Mouse (Mus musculus) forebrain, embryonic 12.5 days (tissue): ENCODE results near the gene Evi2a. TPM values are rescaled to one million over a fixed set of nuclear protein-coding genes. Genes with fewer than 3 reads are reported as not detected.

Source experiments
- ATAC-seq: fragments of 200-750 bp; cut with Nextera tagmentation; 2 replicates; pipeline ENCODE4 v1.8.0; 2017; ENCODE audit warnings: moderate TSS enrichment; ENCODE audit not compliant: low FRiP score
- H3K27ac ChIP-seq: fragments of 300-500 bp; sonication (generic); 2 replicates; pipeline ENCODE4 v1.5.1; 2016; ENCODE audit warnings: mild to moderate bottlenecking
- H3K27me3 ChIP-seq: fragments of 300-500 bp; sonication (generic); 2 replicates; pipeline ENCODE4 v1.6.1; 2016; ENCODE audit warnings: mild to moderate bottlenecking
- H3K36me3 ChIP-seq: fragments of 300-500 bp; sonication (generic); replicated peaks from 2 replicates; pipeline ENCODE4 v1.6.1; 2016; ENCODE audit warnings: mild to moderate bottlenecking
- H3K4me1 ChIP-seq: fragments of 300-500 bp; sonication (generic); 2 replicates; pipeline ENCODE4 v1.6.1; 2016
- H3K4me2 ChIP-seq: fragments of 300-500 bp; sonication (generic); 2 replicates; pipeline ENCODE4 v1.6.1; 2016; ENCODE audit warnings: mild to moderate bottlenecking, moderate library complexity
- H3K4me3 ChIP-seq: fragments of 300-500 bp; sonication (generic); replicated peaks from 2 replicates; pipeline ENCODE4 v1.5.1; 2016; ENCODE audit warnings: mild to moderate bottlenecking
- H3K9ac ChIP-seq: fragments of 300-500 bp; sonication (generic); 2 replicates; pipeline ENCODE4 v1.6.1; 2016; ENCODE audit warnings: mild to moderate bottlenecking
- H3K9me3 ChIP-seq: fragments of 300-500 bp; sonication (generic); 2 replicates; pipeline ENCODE4 v1.6.1; 2016
- WGBS: fragments of 180-500 bp; shearing (Covaris S2); methylation state at CpG from one replicate; pipeline ENCODE4 v1.1.7; 2016; 5-methylcytosine and 5-hydroxymethylcytosine counted together
- polyA plus RNA-seq: library from polyadenylated mRNA; unstranded; fragments of >200 nt; fragmentation: Nextera tagmentation; extraction: Ambion mirVana; gene quantifications from 2 replicates; pipeline ENCODE4 v1.2.1, GENCODE M21; 2016

Evi2a gene
- polyA plus RNA-seq, 1 experiment from 2014 or later: 3.0 TPM

GRCm38 (mm10) chr11:79522944-79523343 is 7.5 kb downstream of the Evi2a start:
- Histone ChIP-seq H3K9ac (no peak overlapping the region), H3K4me2 (no peak overlapping the region), H3K4me1 (no peaks in the 10 kb centered on the region), H3K27me3 (no peaks in the 10 kb centered on the region), H3K36me3 (0 out of 2 replicates have a peak, but pooled peaks cover 4% of the 10 kb centered on the region), H3K4me3 (no peak overlapping the region), H3K27ac (no peak overlapping the region), H3K9me3 (no peaks in the 10 kb centered on the region)
- 82% methylated on average over 1 of the region's 1 CpGs for WGBS
- no peak for ATAC-seq

GRCm38 (mm10) chr11:79521930-79522329 is 8.5 kb downstream of the Evi2a start:
- no peaks in the 10 kb centered on the region for H3K27me3 ChIP-seq
- H3K9me3 ChIP-seq: no peaks in the 10 kb centered on the region
- H3K4me3 ChIP-seq: no peak overlapping the region
- no peak overlapping the region for H3K4me2 ChIP-seq
- ATAC-seq: no peak
- H3K4me1 ChIP-seq: no peaks in the 10 kb centered on the region
- 0 out of 2 replicates have a peak, but pooled peaks cover 4% of the 10 kb centered on the region for H3K36me3 ChIP-seq
- no peak overlapping the region for H3K27ac ChIP-seq
- no peak overlapping the region for H3K9ac ChIP-seq

- no peak for ATAC-seq
Observed at GRCm38 (mm10) chr11:79520772-79521171, 9.6 kb downstream of the Evi2a start.

GRCm38 (mm10) chr11:79519878-79520291 is 10.5 kb downstream of the Evi2a start:
- Histone ChIP-seq H3K9ac (no peak overlapping the region), H3K9me3 (no peaks in the 10 kb centered on the region), H3K27ac (no peak overlapping the region), H3K27me3 (no peaks in the 10 kb centered on the region), H3K4me1 (no peaks in the 10 kb centered on the region), H3K4me2 (no peak overlapping the region), H3K36me3 (0 out of 2 replicates have a peak, but pooled peaks cover 4% of the 10 kb centered on the region), H3K4me3 (no peak overlapping the region)
- no peak for ATAC-seq
- 76% methylated on average over 1 of the region's 1 CpGs for WGBS

More at GRCm38 (mm10) chr11:79520772-79521171, 9.6 kb downstream of the Evi2a start:
- no peak overlapping the region for H3K9ac ChIP-seq
- no peak overlapping the region for H3K27ac ChIP-seq
- no peaks in the 10 kb centered on the region for H3K27me3 ChIP-seq
- no peaks in the 10 kb centered on the region for H3K9me3 ChIP-seq
- no peak overlapping the region for H3K4me2 ChIP-seq
- no peaks in the 10 kb centered on the region for H3K4me1 ChIP-seq
- H3K36me3 ChIP-seq: 0 out of 2 replicates have a peak, but pooled peaks cover 4% of the 10 kb centered on the region
- no peak overlapping the region for H3K4me3 ChIP-seq

GRCm38 (mm10) chr11:79519299-79519698 is 11.1 kb downstream of the Evi2a start:
- H3K36me3 ChIP-seq: no peaks in the 10 kb centered on the region
- H3K27ac ChIP-seq: no peak overlapping the region
- no peak overlapping the region for H3K4me3 ChIP-seq
- H3K9ac ChIP-seq: no peak overlapping the region
- no peak overlapping the region for H3K4me2 ChIP-seq
- H3K4me1 ChIP-seq: no peaks in the 10 kb centered on the region
- 94% methylated on average over 6 of the region's 6 CpGs for WGBS
- no peaks in the 10 kb centered on the region for H3K9me3 ChIP-seq
- no peaks in the 10 kb centered on the region for H3K27me3 ChIP-seq
- no peak for ATAC-seq

GRCm38 (mm10) chr11:79515798-79516197 is 14.6 kb downstream of the Evi2a start:
- no peak for ATAC-seq
- 94% methylated on average over 2 of the region's 2 CpGs for WGBS
- H3K4me2 ChIP-seq: no peak overlapping the region
- H3K9me3 ChIP-seq: no peaks in the 10 kb centered on the region
- no peaks in the 10 kb centered on the region for H3K27me3 ChIP-seq
- no peak overlapping the region for H3K9ac ChIP-seq
- no peaks in the 10 kb centered on the region for H3K36me3 ChIP-seq
- no peaks in the 10 kb centered on the region for H3K4me1 ChIP-seq
- H3K27ac ChIP-seq: no peak overlapping the region
- no peak overlapping the region for H3K4me3 ChIP-seq

GRCm38 (mm10) chr11:79515331-79515730 is 15.1 kb downstream of the Evi2a start:
- 89% methylated on average over 6 of the region's 6 CpGs for WGBS
- Histone ChIP-seq H3K9me3 (no peaks in the 10 kb centered on the region), H3K36me3 (no peaks in the 10 kb centered on the region), H3K9ac (no peak overlapping the region), H3K4me2 (no peak overlapping the region), H3K4me1 (no peaks in the 10 kb centered on the region), H3K27ac (no peak overlapping the region), H3K4me3 (no peak overlapping the region), H3K27me3 (no peaks in the 10 kb centered on the region)
- ATAC-seq: no peak

GRCm38 (mm10) chr11:79511970-79512369 is 18.4 kb downstream of the Evi2a start:
- Histone ChIP-seq H3K9me3 (no peaks in the 10 kb centered on the region), H3K27me3 (no peaks in the 10 kb centered on the region), H3K4me2 (no peak overlapping the region), H3K9ac (no peak overlapping the region), H3K4me1 (no peaks in the 10 kb centered on the region), H3K4me3 (no peak overlapping the region), H3K36me3 (no peaks in the 10 kb centered on the region), H3K27ac (no peak overlapping the region)
- WGBS: 95% methylated on average over 3 of the region's 3 CpGs
- ATAC-seq: no peak

- no peak for ATAC-seq
- Histone ChIP-seq H3K27me3 (no peaks in the 10 kb centered on the region), H3K9me3 (no peaks in the 10 kb centered on the region), H3K27ac (no peak overlapping the region), H3K4me3 (no peak overlapping the region), H3K36me3 (no peaks in the 10 kb centered on the region), H3K9ac (no peak overlapping the region), H3K4me2 (no peak overlapping the region), H3K4me1 (peaks cover 19% of the 10 kb centered on the region)
- WGBS: 68% methylated on average over 7 of the region's 7 CpGs
Observed at GRCm38 (mm10) chr11:79504506-79504905, 25.9 kb downstream of the Evi2a start.

GRCm38 (mm10) chr11:79503845-79504244 is 26.6 kb downstream of the Evi2a start, which contains the start of gene Omg:
Gene Omg (minus strand): TSS chr11:79504084.
- Histone ChIP-seq H3K27me3 (no peaks in the 10 kb centered on the region), H3K9me3 (no peaks in the 10 kb centered on the region), H3K4me1 (peaks cover 19% of the 10 kb centered on the region), H3K36me3 (no peaks in the 10 kb centered on the region), H3K27ac (peak within 1 kb of the TSS; percentile 62; the same call in 1 of the 2 replicates), H3K4me2 (no peak within 1 kb of the TSS), H3K9ac (no peak within 1 kb of the TSS), H3K4me3 (no peak within 1 kb of the TSS)
- WGBS: 28% methylated on average over 8 of the region's 8 CpGs
- peak; percentile 51; the same call in 1 of the 2 replicates for ATAC-seq

- H3K36me3 ChIP-seq: no peaks in the 10 kb centered on the region
- no peaks in the 10 kb centered on the region for H3K9me3 ChIP-seq
- ATAC-seq: no peak
- H3K9ac ChIP-seq: no peak overlapping the region
- peaks cover 19% of the 10 kb centered on the region for H3K4me1 ChIP-seq
- no peak overlapping the region for H3K4me3 ChIP-seq
- WGBS: 19% methylated on average over 2 of the region's 2 CpGs
- peak overlapping the region; percentile 59 for H3K27ac ChIP-seq
- H3K4me2 ChIP-seq: 0 out of 2 replicates have a peak overlapping the region, but pooled peaks have one; percentile 17
- H3K27me3 ChIP-seq: no peaks in the 10 kb centered on the region
Observed at GRCm38 (mm10) chr11:79502917-79503316, 27.5 kb downstream of the Evi2a start.

GRCm38 (mm10) chr11:79494976-79495800 is 35.2 kb downstream of the Evi2a start:
- H3K27ac ChIP-seq: 0 out of 2 replicates have a peak overlapping the region, but pooled peaks have one; percentile 31
- ATAC-seq: no peak
- H3K36me3 ChIP-seq: peaks cover 10% of the 10 kb centered on the region; the same call in 1 of the 2 replicates
- no peak overlapping the region for H3K4me3 ChIP-seq
- H3K9me3 ChIP-seq: no peaks in the 10 kb centered on the region
- WGBS: 54% methylated on average over 10 of the region's 10 CpGs
- no peaks in the 10 kb centered on the region for H3K27me3 ChIP-seq
- H3K4me2 ChIP-seq: no peak overlapping the region
- H3K9ac ChIP-seq: no peak overlapping the region
- peaks cover 9% of the 10 kb centered on the region; the same call in 1 of the 2 replicates for H3K4me1 ChIP-seq

GRCm38 (mm10) chr11:79484721-79485120 is 45.7 kb downstream of the Evi2a start:
- ATAC-seq: no peak
- no peak overlapping the region for H3K9ac ChIP-seq

More at GRCm38 (mm10) chr11:79484721-79485120, 45.7 kb downstream of the Evi2a start:
- peaks cover 22% of the 10 kb centered on the region for H3K36me3 ChIP-seq
- no peaks in the 10 kb centered on the region for H3K4me1 ChIP-seq
- H3K27ac ChIP-seq: no peak overlapping the region
- no peaks in the 10 kb centered on the region for H3K9me3 ChIP-seq
- H3K4me2 ChIP-seq: no peak overlapping the region
- no peaks in the 10 kb centered on the region for H3K27me3 ChIP-seq
- H3K4me3 ChIP-seq: no peak overlapping the region
